Mouse (Mus musculus) telencephalon, adult 2 months (tissue): ENCODE data around the gene Tmem251.
A peak's percentile ranks its signal among the peaks of the same experiment; 100 is the strongest.

Source experiments
- DNase-seq: peaks from one replicate; pipeline ENCODE4 v3.0.0-alpha.2; 2011; ENCODE audit warnings: low read depth, low spot score

Gene Tmem251

GRCm38 (mm10) chr12:102743589-102744574 lies at the start of gene Tmem251, which contains the start of gene Moap1:
TSS of gene Tmem251 (plus strand) at chr12:102743762.
TSS of gene Moap1 (minus strand) at chr12:102743661.
- DNase-seq, result peak; percentile 82

GRCm38 (mm10) chr12:102695369-102696239 lies 48.0 kb upstream of the Tmem251 start:
- peak; percentile 85 for DNase-seq

GRCm38 (mm10) chr12:102696635-102697354 lies 46.8 kb upstream of the Tmem251 start:
- DNase-seq, result no peak

GRCm38 (mm10) chr12:102697381-102697780 lies 46.2 kb upstream of the Tmem251 start:
- DNase-seq, result no peak

- no peak for DNase-seq
Observed at GRCm38 (mm10) chr12:102698089-102698684, 45.4 kb upstream of the Tmem251 start.

GRCm38 (mm10) chr12:102699156-102699555 lies 44.4 kb upstream of the Tmem251 start:
- DNase-seq, result no peak

GRCm38 (mm10) chr12:102700453-102700852 lies 43.1 kb upstream of the Tmem251 start:
- no peak for DNase-seq

GRCm38 (mm10) chr12:102701691-102702207 lies 41.8 kb upstream of the Tmem251 start:
- DNase-seq, result no peak

- DNase-seq, result no peak
Observed at GRCm38 (mm10) chr12:102702356-102703110, 41.0 kb upstream of the Tmem251 start.

- no peak for DNase-seq
Observed at GRCm38 (mm10) chr12:102703111-102703412, 40.5 kb upstream of the Tmem251 start.

- DNase-seq, result no peak
Observed at GRCm38 (mm10) chr12:102703441-102703840, 40.1 kb upstream of the Tmem251 start.

- no peak for DNase-seq
Observed at GRCm38 (mm10) chr12:102703921-102704408, 39.6 kb upstream of the Tmem251 start.

- no peak for DNase-seq
Observed at GRCm38 (mm10) chr12:102704457-102705198, 38.9 kb upstream of the Tmem251 start, which contains the start of gene Itpk1. TSS of gene Itpk1 (minus strand) at chr12:102704930.

- peak; percentile 43 for DNase-seq
Observed at GRCm38 (mm10) chr12:102705216-102705871, 38.2 kb upstream of the Tmem251 start.

- DNase-seq, result peak; percentile 60
Observed at GRCm38 (mm10) chr12:102705906-102706640, 37.5 kb upstream of the Tmem251 start.

GRCm38 (mm10) chr12:102706833-102707463 lies 36.6 kb upstream of the Tmem251 start:
- no peak for DNase-seq

GRCm38 (mm10) chr12:102708220-102708619 lies 35.3 kb upstream of the Tmem251 start:
- no peak for DNase-seq
